Mouse (Mus musculus): ENCODE data around the gene Agbl4. TPM values are rescaled to one million over a fixed set of nuclear protein-coding genes. Genes with fewer than 3 reads are reported as not detected.

The Agbl4 gene
- total RNA-seq, 1 experiment = not detected

GRCm38 (mm10) chr4:110674121-110674520, 276.7 kb downstream of the Agbl4 start:
- H3K9ac ChIP-seq (ENCODE audit: insufficient read depth, low read depth, low read length, poor library complexity, severe bottlenecking) = no peak overlapping the region
- H3K9me3 ChIP-seq (ENCODE audit: control insufficient read depth, insufficient read depth, low read depth, low read length) = no peaks in the 10 kb centered on the region
- in situ Hi-C loops (cut with MboI; ENCODE audit: low sequenced_read_pairs in 2 of 2, unreplicated experiment in 2 of 2) = no loop called here
- H3K4me3 ChIP-seq (ENCODE audit: insufficient read depth in 1 of 2, low read depth in 1 of 2, low read length in 2 of 2, poor library complexity in 1 of 2, severe bottlenecking in 1 of 2) = no peak overlapping the region
- H3K36me3 ChIP-seq (ENCODE audit: control insufficient read depth, insufficient read depth, low read length, poor library complexity, severe bottlenecking) = no peaks in the 10 kb centered on the region
- H3K4me1 ChIP-seq (ENCODE audit: control insufficient read depth in 2 of 2, insufficient read depth in 2 of 2, low read length in 2 of 2, poor library complexity in 1 of 2) = no peaks in the 10 kb centered on the region
- no peak overlapping the region for H3K27ac ChIP-seq (ENCODE audit: insufficient read depth, low read depth, low read length, poor library complexity, severe bottlenecking)
- TF ChIP-seq HCFC1 (IDR thresholded peaks at IDR 0.05; ENCODE audit: borderline replicate concordance, insufficient read depth, low read length) (no peak), ZC3H11A (IDR thresholded peaks at IDR 0.05; ENCODE audit: borderline replicate concordance, low read depth, low read length) (no peak), MAFK (IDR thresholded peaks at IDR 0.05; ENCODE audit: insufficient read depth, low read depth, low read length) (no peak), ZNF384 (IDR thresholded peaks at IDR 0.05; ENCODE audit: low read depth, low read length) (no peak), CHD2 (IDR thresholded peaks at IDR 0.05; ENCODE audit: low read depth, low read length) (no peak)
- no peak for DNase-seq (ENCODE audit: low read depth, low spot score)

DNA sequence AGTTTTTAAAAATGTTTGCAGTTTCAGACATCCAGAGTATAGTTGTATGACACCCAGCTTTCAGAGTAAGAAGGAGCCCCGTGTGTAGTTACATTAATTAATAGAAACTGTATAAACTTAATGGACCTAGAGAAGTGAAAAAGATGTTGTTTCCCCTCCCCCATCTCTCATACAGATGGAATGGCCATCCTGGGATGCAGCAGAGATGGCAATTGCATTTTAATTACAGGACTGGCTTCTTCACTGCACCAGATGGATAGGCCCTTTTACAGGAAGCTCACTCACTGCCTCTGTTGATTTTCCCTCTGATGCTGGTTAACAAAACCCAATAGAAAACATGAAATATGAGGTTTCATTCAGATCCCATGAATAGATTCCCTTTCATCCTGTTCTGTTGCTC, 337.7 kb downstream of the Agbl4 start:
- H3K9me3 ChIP-seq (ENCODE audit: control insufficient read depth, insufficient read depth, low read depth, low read length) = no peaks in the 10 kb centered on the region
- H3K36me3 ChIP-seq (ENCODE audit: control insufficient read depth, insufficient read depth, low read length, poor library complexity, severe bottlenecking) = no peaks in the 10 kb centered on the region
- TF ChIP-seq HCFC1 (IDR thresholded peaks at IDR 0.05; ENCODE audit: borderline replicate concordance, insufficient read depth, low read length) = no peak
- no peak for TF ChIP-seq ZC3H11A (IDR thresholded peaks at IDR 0.05; ENCODE audit: borderline replicate concordance, low read depth, low read length)
- no peak for TF ChIP-seq ZNF384 (IDR thresholded peaks at IDR 0.05; ENCODE audit: low read depth, low read length)
- no peak for TF ChIP-seq CHD2 (IDR thresholded peaks at IDR 0.05; ENCODE audit: low read depth, low read length)
- TF ChIP-seq MAFK (IDR thresholded peaks at IDR 0.05; ENCODE audit: insufficient read depth, low read depth, low read length) = no peak
- no peak overlapping the region for H3K9ac ChIP-seq (ENCODE audit: insufficient read depth, low read depth, low read length, poor library complexity, severe bottlenecking)
- H3K4me3 ChIP-seq (ENCODE audit: insufficient read depth in 1 of 2, low read depth in 1 of 2, low read length in 2 of 2, poor library complexity in 1 of 2, severe bottlenecking in 1 of 2) = no peak overlapping the region
- DNase-seq (ENCODE audit: low read depth, low spot score) = no peak
- in situ Hi-C loops (cut with MboI; ENCODE audit: low sequenced_read_pairs in 2 of 2, unreplicated experiment in 2 of 2) = no loop called here
- H3K4me1 ChIP-seq (ENCODE audit: control insufficient read depth in 2 of 2, insufficient read depth in 2 of 2, low read length in 2 of 2, poor library complexity in 1 of 2) = no peaks in the 10 kb centered on the region
- H3K27ac ChIP-seq (ENCODE audit: insufficient read depth, low read depth, low read length, poor library complexity, severe bottlenecking) = no peak overlapping the region

DNA sequence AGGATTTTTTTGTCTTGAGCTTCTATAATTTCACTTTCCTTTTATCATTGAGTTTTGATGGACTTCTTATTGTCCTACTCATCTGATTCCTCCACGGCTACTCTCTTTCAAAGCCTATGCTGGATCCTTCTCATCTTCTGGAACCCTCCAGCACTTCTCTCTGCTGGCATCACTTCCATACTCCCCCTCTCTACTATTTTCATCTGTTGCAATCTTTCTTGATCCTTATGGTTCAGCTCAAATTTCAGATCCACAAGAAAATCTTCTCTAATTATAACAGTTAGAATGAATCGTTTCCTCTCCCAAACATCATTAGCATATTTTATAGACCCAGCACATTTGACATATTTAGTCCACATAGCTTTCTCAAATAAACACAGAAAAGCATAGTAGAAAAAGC, 360.5 kb downstream of the Agbl4 start:
- H3K9ac ChIP-seq (ENCODE audit: insufficient read depth, low read depth, low read length, poor library complexity, severe bottlenecking) = no peak overlapping the region
- TF ChIP-seq ZC3H11A (IDR thresholded peaks at IDR 0.05; ENCODE audit: borderline replicate concordance, low read depth, low read length) (no peak), CHD2 (IDR thresholded peaks at IDR 0.05; ENCODE audit: low read depth, low read length) (no peak), ZNF384 (IDR thresholded peaks at IDR 0.05; ENCODE audit: low read depth, low read length) (no peak), HCFC1 (IDR thresholded peaks at IDR 0.05; ENCODE audit: borderline replicate concordance, insufficient read depth, low read length) (no peak), MAFK (IDR thresholded peaks at IDR 0.05; ENCODE audit: insufficient read depth, low read depth, low read length) (no peak)
- H3K4me1 ChIP-seq (ENCODE audit: control insufficient read depth in 2 of 2, insufficient read depth in 2 of 2, low read length in 2 of 2, poor library complexity in 1 of 2) = no peaks in the 10 kb centered on the region
- no peak for DNase-seq (ENCODE audit: low read depth, low spot score)
- in situ Hi-C loops (cut with MboI; ENCODE audit: low sequenced_read_pairs in 2 of 2, unreplicated experiment in 2 of 2) = no loop called here
- H3K9me3 ChIP-seq (ENCODE audit: control insufficient read depth, insufficient read depth, low read depth, low read length) = no peaks in the 10 kb centered on the region
- no peaks in the 10 kb centered on the region for H3K36me3 ChIP-seq (ENCODE audit: control insufficient read depth, insufficient read depth, low read length, poor library complexity, severe bottlenecking)
- H3K4me3 ChIP-seq (ENCODE audit: insufficient read depth in 1 of 2, low read depth in 1 of 2, low read length in 2 of 2, poor library complexity in 1 of 2, severe bottlenecking in 1 of 2) = no peak overlapping the region
- H3K27ac ChIP-seq (ENCODE audit: insufficient read depth, low read depth, low read length, poor library complexity, severe bottlenecking) = no peak overlapping the region

- in situ Hi-C loops (cut with MboI; ENCODE audit: low sequenced_read_pairs in 2 of 2, unreplicated experiment in 2 of 2) = no loop called here
- no peaks in the 10 kb centered on the region for H3K36me3 ChIP-seq (ENCODE audit: control insufficient read depth, insufficient read depth, low read length, poor library complexity, severe bottlenecking)
- H3K9me3 ChIP-seq (ENCODE audit: control insufficient read depth, insufficient read depth, low read depth, low read length) = no peaks in the 10 kb centered on the region
- TF ChIP-seq MAFK (IDR thresholded peaks at IDR 0.05; ENCODE audit: insufficient read depth, low read depth, low read length) (no peak), ZNF384 (IDR thresholded peaks at IDR 0.05; ENCODE audit: low read depth, low read length) (no peak), ZC3H11A (IDR thresholded peaks at IDR 0.05; ENCODE audit: borderline replicate concordance, low read depth, low read length) (no peak), CHD2 (IDR thresholded peaks at IDR 0.05; ENCODE audit: low read depth, low read length) (no peak), HCFC1 (IDR thresholded peaks at IDR 0.05; ENCODE audit: borderline replicate concordance, insufficient read depth, low read length) (no peak)
- H3K27ac ChIP-seq (ENCODE audit: insufficient read depth, low read depth, low read length, poor library complexity, severe bottlenecking) = no peak overlapping the region
- H3K9ac ChIP-seq (ENCODE audit: insufficient read depth, low read depth, low read length, poor library complexity, severe bottlenecking) = no peak overlapping the region
- no peak overlapping the region for H3K4me3 ChIP-seq (ENCODE audit: insufficient read depth in 1 of 2, low read depth in 1 of 2, low read length in 2 of 2, poor library complexity in 1 of 2, severe bottlenecking in 1 of 2)
- no peaks in the 10 kb centered on the region for H3K4me1 ChIP-seq (ENCODE audit: control insufficient read depth in 2 of 2, insufficient read depth in 2 of 2, low read length in 2 of 2, poor library complexity in 1 of 2)
- DNase-seq (ENCODE audit: low read depth, low spot score) = no peak
Measured at GRCm38 (mm10) chr4:110788596-110788995, 391.1 kb downstream of the Agbl4 start.

GRCm38 (mm10) chr4:110799902-110800301, 402.4 kb downstream of the Agbl4 start:
- no peak for DNase-seq (ENCODE audit: low read depth, low spot score)
- Histone ChIP-seq H3K9me3 (ENCODE audit: control insufficient read depth, insufficient read depth, low read depth, low read length) (no peaks in the 10 kb centered on the region), H3K4me1 (ENCODE audit: control insufficient read depth in 2 of 2, insufficient read depth in 2 of 2, low read length in 2 of 2, poor library complexity in 1 of 2) (no peaks in the 10 kb centered on the region), H3K9ac (ENCODE audit: insufficient read depth, low read depth, low read length, poor library complexity, severe bottlenecking) (no peak overlapping the region), H3K4me3 (ENCODE audit: insufficient read depth in 1 of 2, low read depth in 1 of 2, low read length in 2 of 2, poor library complexity in 1 of 2, severe bottlenecking in 1 of 2) (no peak overlapping the region), H3K27ac (ENCODE audit: insufficient read depth, low read depth, low read length, poor library complexity, severe bottlenecking) (no peak overlapping the region), H3K36me3 (ENCODE audit: control insufficient read depth, insufficient read depth, low read length, poor library complexity, severe bottlenecking) (no peaks in the 10 kb centered on the region)
- in situ Hi-C loops (cut with MboI; ENCODE audit: low sequenced_read_pairs in 2 of 2, unreplicated experiment in 2 of 2) = no loop called here
- no peak for TF ChIP-seq MAFK (IDR thresholded peaks at IDR 0.05; ENCODE audit: insufficient read depth, low read depth, low read length)
- TF ChIP-seq ZC3H11A (IDR thresholded peaks at IDR 0.05; ENCODE audit: borderline replicate concordance, low read depth, low read length) = no peak
- no peak for TF ChIP-seq CHD2 (IDR thresholded peaks at IDR 0.05; ENCODE audit: low read depth, low read length)
- TF ChIP-seq HCFC1 (IDR thresholded peaks at IDR 0.05; ENCODE audit: borderline replicate concordance, insufficient read depth, low read length) = no peak
- no peak for TF ChIP-seq ZNF384 (IDR thresholded peaks at IDR 0.05; ENCODE audit: low read depth, low read length)

All from ES-E14 (cell line).